ENCODE assay signal across 8 mouse cellular contexts in the genomic region with DNA sequence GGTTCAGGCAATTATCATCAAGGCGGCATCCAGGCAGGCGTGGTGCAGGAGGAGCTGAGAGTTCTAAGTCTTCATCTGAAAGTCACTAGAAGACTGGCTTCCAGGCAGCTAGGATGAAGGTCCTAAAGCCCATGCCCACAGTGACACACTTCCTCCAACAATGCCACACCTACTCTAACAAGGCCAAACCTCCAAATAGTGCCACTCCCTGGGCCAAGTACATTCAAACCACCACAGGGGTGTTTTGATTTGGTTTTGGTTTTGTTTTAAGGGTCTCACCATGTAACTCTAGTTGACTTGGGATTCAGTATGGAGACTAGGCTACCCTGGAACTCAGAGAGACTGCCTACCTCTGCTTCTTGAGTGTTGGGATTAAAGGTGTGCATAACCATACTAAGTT. TPM values are rescaled to one million over a fixed set of nuclear protein-coding genes. Genes with fewer than 3 reads are reported as not detected.
A peak's percentile ranks its signal among the peaks of the same experiment; 100 is the strongest.
DNase-seq lines count a peak whose midpoint lies in the region; ATAC-seq lines count a peak whose summit lies in the region.

A gene (minus strand): TSS at position 101 of the 400 bp plus-strand sequence.

- H3K27ac ChIP-seq in forebrain, embryonic 12.5 days = no peak within 1 kb of the TSS
- peak within 1 kb of the TSS; percentile 80; the same call in 1 of the 2 replicates for H3K27ac ChIP-seq in liver, embryonic 13.5 days

- peaks cover 37% of the 10 kb centered on the region for H3K4me1 ChIP-seq in erythroblast, embryonic 14.5 days (ENCODE audit: control insufficient read depth)
- H3K4me1 ChIP-seq in forebrain, embryonic 12.5 days = peaks cover 12% of the 10 kb centered on the region
- peaks cover 75% of the 10 kb centered on the region for H3K4me1 ChIP-seq in liver, embryonic 13.5 days (replicated peaks)

- H3K27me3 ChIP-seq in erythroblast, embryonic 14.5 days (ENCODE audit: control insufficient read depth) = no peaks in the 10 kb centered on the region; the same call in 1 of the 2 replicates
- H3K27me3 ChIP-seq in forebrain, embryonic 12.5 days = peaks cover 18% of the 10 kb centered on the region
- no peaks in the 10 kb centered on the region for H3K27me3 ChIP-seq in liver, embryonic 13.5 days

- WGBS in forebrain, embryonic 12.5 days = 93% methylated on average over 2 of the region's 2 CpGs
- 89% methylated on average over 2 of the region's 2 CpGs for WGBS in liver, embryonic 13.5 days (ENCODE audit: insufficient replicate concordance)

- no peak for DNase-seq in heart, postnatal 4 days
- DNase-seq in liver, embryonic 13.5 days = no peak
- no peak for DNase-seq in right cerebral cortex, postnatal 25 days
- no peak for DNase-seq in ovary, postnatal 14 days (ENCODE audit: low spot score)

- no peak for ATAC-seq in erythroblast, adult 5-6 weeks (replicated peaks; ENCODE audit: low FRiP score, poor library complexity, severe bottlenecking)
- ATAC-seq in CD4-positive, CD25-positive, alpha-beta regulatory T cell, adult 4 months = no peak
- ATAC-seq in forebrain, embryonic 12.5 days (ENCODE audit: low FRiP score) = no peak
- no peak for ATAC-seq in liver, embryonic 13.5 days (ENCODE audit: low read depth)

- no peak within 1 kb of the TSS for H3K9ac ChIP-seq in forebrain, embryonic 12.5 days
- H3K9ac ChIP-seq in liver, embryonic 13.5 days = peak within 1 kb of the TSS; percentile 88; the same call in 1 of the 2 replicates

- H3K9me3 ChIP-seq in erythroblast, embryonic 14.5 days (ENCODE audit: control insufficient read depth, low read length) = no peaks in the 10 kb centered on the region
- H3K9me3 ChIP-seq in forebrain, embryonic 12.5 days = no peaks in the 10 kb centered on the region
- no peaks in the 10 kb centered on the region for H3K9me3 ChIP-seq in liver, embryonic 13.5 days (replicated peaks)

- peak within 1 kb of the TSS; percentile 74 for H3K4me3 ChIP-seq in erythroblast, embryonic 14.5 days (replicated peaks)
- H3K4me3 ChIP-seq in forebrain, embryonic 12.5 days (replicated peaks) = no peak within 1 kb of the TSS
- peak within 1 kb of the TSS; percentile 81 for H3K4me3 ChIP-seq in liver, embryonic 13.5 days (replicated peaks)

- H3K4me2 ChIP-seq in forebrain, embryonic 12.5 days = peak within 1 kb of the TSS; percentile 86
- peak within 1 kb of the TSS; percentile 92 for H3K4me2 ChIP-seq in liver, embryonic 13.5 days

- peaks cover 6% of the 10 kb centered on the region for H3K36me3 ChIP-seq in erythroblast, embryonic 14.5 days (ENCODE audit: control insufficient read depth)
- no peaks in the 10 kb centered on the region for H3K36me3 ChIP-seq in forebrain, embryonic 12.5 days (replicated peaks)
- no peaks in the 10 kb centered on the region for H3K36me3 ChIP-seq in liver, embryonic 13.5 days

RNA-seq across cellular contexts. Expression of the gene that starts here (rescaled TPM):
- polyA plus RNA-seq in erythroblast, embryonic 14.5 days (2012) = 2.7 and 3.3 TPM in 2 replicates
- total RNA-seq in erythroblast, adult 5-6 weeks (2015; ENCODE audit: low replicate concordance) = 2.1 and 4.2 TPM in 2 replicates
- 1.9 and 2.6 TPM in 2 replicates for total RNA-seq in erythroblast, adult 5-6 weeks (2017; ENCODE audit: low replicate concordance)
- polyA plus RNA-seq in CD4-positive, CD25-positive, alpha-beta regulatory T cell, adult 4 months (2017; shearing (Covaris generic)) = 10 to 100 TPM; 16.7 to 27.5 TPM
- polyA plus RNA-seq in forebrain, embryonic 12.5 days (2016; fragmentation: Nextera tagmentation; extraction: Ambion mirVana) = 6.7 and 7.9 TPM in 2 replicates
- 10 to 100 TPM; 43.4 to 44.3 TPM for total RNA-seq in heart, postnatal 4 days (2021)
- polyA plus RNA-seq in liver, embryonic 13.5 days (2015; fragmentation: Nextera tagmentation; extraction: Ambion mirVana) = 15.9 and 18.0 TPM in 2 replicates

Comparison
In these comparisons a context has a peak if more than half of its experiments do, and no peak if none do; other contexts are left out.
1. RNA of the gene that starts here (total RNA-seq): 43.4 to 44.3 TPM in heart, postnatal 4 days; 1.9 to 4.2 TPM in erythroblast, adult 5-6 weeks; every median in the first group is over 4 times any median in the second.